Mouse (Mus musculus): ENCODE measurements at regions not wholly inside any gene's neighbourhood (a gene's known extent, or its start where the extent isn't known, plus 50 kb on each side); places are given as distances from the start of the nearest gene placed in this dataset.

DNA sequence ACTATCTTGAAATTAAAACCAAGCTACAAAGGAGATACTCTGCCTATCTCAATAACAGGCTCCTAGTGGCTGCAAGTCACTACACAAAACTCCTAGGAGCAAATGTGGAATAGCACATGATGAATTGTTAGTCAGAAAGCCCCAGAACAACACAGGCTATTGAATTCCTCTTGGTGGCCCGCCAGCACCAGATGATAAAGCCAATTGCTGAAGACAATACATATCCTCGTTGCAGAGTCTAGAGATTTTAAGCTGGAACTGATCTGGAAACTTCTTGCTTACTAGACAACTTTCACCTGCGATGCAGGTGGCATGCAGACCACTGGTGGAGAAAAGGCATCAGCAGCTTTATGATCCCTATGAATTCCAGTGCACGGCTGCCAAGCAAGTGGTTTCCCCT, 126.5 kb upstream of the Eya4 start:
- no peak for DNase-seq

DNA sequence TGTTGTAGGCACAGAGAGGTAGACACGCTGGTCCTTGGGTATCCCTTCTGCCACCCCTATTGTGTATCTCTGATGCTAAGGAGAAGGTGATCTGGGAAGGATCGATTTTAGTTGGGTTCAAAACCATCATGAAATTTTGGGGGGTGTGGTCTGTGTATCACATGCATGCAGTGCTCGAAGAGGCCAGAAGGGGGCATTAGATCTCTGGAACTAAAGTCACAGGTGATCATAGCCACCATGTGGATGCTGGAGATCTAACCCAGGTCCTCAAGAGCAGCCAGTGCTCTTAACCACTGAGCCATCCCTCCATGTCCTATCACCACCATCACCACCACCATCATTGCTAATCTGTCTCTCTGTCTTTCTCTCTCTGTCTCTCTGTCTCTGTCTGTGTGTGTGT, 100.4 kb upstream of the Eya4 start:
- peak; percentile 5 to 13 for DNase-seq

DNA sequence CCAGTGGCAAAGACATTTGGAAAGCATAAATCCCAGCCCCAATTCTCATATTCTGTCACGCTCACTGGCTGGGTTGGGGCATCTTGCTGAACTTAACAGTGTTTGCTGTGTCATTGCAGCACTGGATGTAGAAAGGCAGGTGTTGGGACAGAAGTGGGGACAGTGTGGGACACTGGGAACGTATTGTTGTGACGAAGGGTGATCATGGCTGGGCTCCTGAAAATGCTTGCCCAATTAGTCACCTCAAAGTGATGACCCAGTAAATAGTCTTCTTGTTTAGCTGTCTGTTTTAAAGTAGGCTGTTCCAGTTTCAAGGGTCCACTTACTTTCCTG, 100.0 kb upstream of the Eya4 start:
- no peak for DNase-seq

DNA sequence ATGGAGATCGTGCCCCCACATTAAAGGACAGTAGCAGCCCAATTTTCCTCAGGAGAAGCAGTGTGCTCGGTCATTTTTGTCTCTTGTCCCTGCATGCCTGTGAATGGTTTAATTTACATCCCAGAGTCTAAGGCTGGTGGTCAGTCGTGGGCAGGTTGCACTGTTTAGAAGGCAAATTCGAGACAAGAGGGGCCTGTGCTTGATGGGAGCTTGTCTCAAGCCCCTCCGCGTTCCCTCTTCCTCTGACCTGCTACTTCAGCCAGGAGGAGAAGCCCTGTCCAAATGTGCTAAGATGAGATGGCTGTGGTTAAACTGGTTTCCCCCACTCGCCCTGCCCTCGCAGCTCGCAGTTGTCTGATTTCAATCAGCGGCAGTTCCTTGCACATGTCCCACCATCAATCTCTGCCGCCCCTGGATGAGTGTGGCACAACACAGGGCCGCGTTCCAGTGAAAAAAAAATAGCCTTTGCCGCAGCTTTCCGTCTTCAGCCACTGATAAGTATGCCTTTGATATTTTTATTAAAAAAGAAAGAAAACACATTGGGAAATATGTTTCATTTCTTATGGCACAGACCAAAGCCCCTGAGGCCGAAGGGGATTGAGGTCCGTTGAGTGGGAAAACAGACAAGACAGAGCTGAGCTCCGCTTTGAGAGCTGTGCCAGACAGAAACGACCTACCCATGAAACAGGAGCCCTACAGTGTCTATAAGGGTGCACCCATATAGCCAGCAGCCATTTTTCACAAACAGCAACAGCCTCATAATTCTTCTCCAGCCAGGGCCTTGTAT, 99.5 kb upstream of the Eya4 start:
- DNase-seq, result peak; percentile 5 to 7

DNA sequence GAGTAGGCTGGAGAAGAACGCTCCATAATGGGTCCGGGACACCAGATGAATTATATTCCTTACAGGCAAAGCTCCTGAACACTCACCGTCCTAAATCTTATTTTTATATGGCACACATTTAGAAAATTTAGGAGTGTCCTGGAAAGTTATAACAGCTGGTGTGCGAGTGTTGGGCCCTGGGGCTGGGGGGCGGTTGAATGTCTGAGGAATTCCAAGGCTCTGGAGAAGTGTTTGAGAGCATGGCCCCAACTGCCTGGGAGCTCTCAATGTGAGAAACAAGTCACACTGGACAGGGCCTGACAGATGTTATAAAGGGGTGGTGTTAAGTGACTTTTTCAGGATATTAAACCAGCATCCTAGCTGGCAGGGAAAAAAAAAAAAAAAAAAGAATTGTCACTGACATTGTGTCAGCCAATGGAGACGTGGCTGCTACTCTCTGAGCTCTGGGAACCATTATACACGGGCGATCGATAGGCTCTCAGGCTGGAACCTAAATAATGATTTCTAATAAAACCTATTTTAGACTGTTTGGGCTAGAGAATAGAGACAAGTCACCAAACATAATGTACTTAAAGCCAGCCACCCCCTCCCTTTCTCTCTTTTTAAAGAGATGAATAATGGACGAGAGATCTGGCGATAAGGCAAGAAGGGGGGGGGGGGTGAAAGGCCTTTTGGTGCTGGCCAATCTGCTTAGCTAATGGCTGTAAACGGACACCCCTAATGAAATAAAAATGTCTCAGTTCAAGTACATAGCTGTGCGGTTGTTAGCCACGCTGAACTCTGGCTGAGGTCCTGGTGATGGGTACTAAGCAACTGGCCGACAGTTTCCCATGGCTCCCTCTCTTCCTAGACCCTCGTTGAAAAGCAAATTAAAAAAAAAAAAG, 98.6 kb upstream of the Eya4 start:
- peak; percentile 45 to 55 for DNase-seq

DNA sequence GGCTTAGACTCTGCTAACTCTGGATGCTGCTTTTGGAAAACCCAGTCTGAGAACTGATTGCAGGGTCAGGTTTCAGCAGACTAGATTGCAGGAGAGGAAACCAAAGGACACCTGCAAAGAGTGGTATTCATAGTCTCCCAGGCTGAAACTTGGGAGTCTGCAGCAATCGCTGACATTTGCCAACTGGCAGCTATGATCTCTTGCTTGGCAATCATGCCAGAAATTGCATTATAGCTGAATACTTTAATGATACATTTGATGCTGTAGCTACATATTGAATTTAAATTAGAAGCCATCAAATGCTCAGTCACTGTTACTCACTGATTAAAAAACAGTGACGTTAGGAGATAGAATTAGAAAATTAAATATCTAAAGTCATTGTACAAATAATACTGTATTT, 79.8 kb upstream of the Eya4 start:
- no peak for DNase-seq

DNA sequence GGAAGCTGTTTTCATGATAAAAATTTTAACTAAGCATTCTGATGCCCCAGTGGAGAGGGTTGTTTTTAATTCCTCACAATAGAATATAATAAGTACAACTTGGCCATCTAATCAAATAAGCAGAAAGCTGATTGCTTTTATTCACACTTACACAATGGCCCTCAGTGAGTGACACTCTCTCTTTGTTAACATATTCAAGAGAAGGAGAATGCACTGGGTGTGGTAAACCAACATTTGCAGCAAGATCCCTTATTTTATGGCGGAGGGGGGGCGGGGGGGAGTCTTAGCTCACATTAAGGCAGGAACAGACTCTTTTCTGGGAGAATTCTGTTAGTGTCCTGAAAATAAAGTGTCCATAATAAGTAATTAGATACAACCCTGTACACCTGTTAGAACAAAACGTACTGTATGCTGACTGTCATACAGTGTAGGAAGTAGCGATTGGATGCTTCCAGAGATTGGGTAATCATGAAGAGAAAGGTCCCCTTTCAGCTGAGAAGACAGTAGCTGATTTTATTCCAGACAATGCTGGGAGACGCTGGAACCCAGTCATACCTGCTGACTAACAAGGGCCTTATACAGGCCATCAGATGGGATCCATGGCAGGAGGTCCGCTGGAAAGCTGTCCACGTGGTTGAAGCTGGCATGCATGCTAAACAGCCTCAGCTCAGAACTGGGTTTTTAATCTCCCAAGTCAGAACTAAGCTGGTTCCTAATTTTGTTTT, 63.4 kb upstream of the Eya4 start:
- DNase-seq, result no peak

DNA sequence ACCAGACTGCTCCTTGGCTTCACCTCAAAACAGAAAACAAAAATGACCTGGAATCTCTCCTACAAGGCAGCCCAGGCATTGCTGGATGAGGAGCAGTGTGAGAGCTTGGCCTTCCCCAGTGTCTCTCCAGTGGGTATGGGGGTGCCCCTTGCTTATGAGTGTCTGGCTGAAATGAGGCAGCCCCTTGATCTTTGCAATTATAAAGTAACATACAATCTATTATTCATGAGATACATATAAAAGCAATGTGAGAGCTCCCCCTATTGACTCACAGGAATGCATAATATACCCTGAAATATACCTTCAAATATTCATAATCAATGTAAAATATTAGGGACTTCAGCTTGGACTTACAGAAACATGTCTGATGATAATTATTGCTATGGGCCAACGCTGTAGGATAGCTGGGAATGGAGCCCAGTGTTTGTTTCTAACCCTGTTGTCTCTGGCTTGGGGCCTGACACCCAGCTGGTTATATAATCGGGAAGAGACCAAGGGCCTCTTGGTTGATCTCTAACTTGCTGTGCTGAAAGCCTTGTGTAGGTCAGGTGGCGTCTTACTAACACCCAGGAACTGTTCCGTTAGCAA, 52.9 kb upstream of the Eya4 start:
- peak; percentile 73 for DNase-seq

Data from kidney, postnatal 4 days (tissue).